Mouse (Mus musculus) left cerebral cortex, adult 11 months (tissue): ENCODE results near the gene Specc1.

ENCODE experiments used
- DNase-seq: peaks from one replicate; pipeline ENCODE4 v3.0.0; 2022; ENCODE audit warnings: low spot score

Gene Specc1

GRCm38 (mm10) chr11:61968875-61969274 lies 12.3 kb downstream of the Specc1 start:
- DNase-seq: no peak

- DNase-seq: no peak
These were observed 14.3 kb downstream of the Specc1 start for GRCm38 (mm10) chr11:61970901-61971300.

- no peak for DNase-seq
These were observed 15.1 kb downstream of the Specc1 start for GRCm38 (mm10) chr11:61971441-61972221.

- no peak for DNase-seq
These were observed 17.6 kb downstream of the Specc1 start for GRCm38 (mm10) chr11:61974106-61974707.

GRCm38 (mm10) chr11:61975783-61976182 lies 19.2 kb downstream of the Specc1 start:
- DNase-seq: no peak

GRCm38 (mm10) chr11:61981285-61981684 lies 24.7 kb downstream of the Specc1 start:
- DNase-seq: no peak

GRCm38 (mm10) chr11:61982828-61983227 lies 26.3 kb downstream of the Specc1 start:
- DNase-seq: no peak

GRCm38 (mm10) chr11:61986939-61987338 lies 30.4 kb downstream of the Specc1 start:
- no peak for DNase-seq

GRCm38 (mm10) chr11:61989647-61990046 lies 33.1 kb downstream of the Specc1 start:
- DNase-seq: no peak

GRCm38 (mm10) chr11:61991576-61991975 lies 35.0 kb downstream of the Specc1 start:
- DNase-seq: no peak

GRCm38 (mm10) chr11:61992671-61993285 lies 36.2 kb downstream of the Specc1 start:
- DNase-seq: no peak

- no peak for DNase-seq
These were observed 42.9 kb downstream of the Specc1 start for GRCm38 (mm10) chr11:61999501-61999900.

- DNase-seq: no peak
These were observed 43.5 kb downstream of the Specc1 start for GRCm38 (mm10) chr11:62000099-62000498.

GRCm38 (mm10) chr11:62001977-62002376 lies 45.4 kb downstream of the Specc1 start:
- no peak for DNase-seq

- no peak for DNase-seq
These were observed 48.3 kb downstream of the Specc1 start for GRCm38 (mm10) chr11:62004881-62005240.

GRCm38 (mm10) chr11:62005241-62005910 lies 48.8 kb downstream of the Specc1 start:
- DNase-seq: peak; percentile 34

- DNase-seq: no peak
These were observed 49.3 kb downstream of the Specc1 start for GRCm38 (mm10) chr11:62005911-62006260.

GRCm38 (mm10) chr11:62006680-62007079 lies 50.1 kb downstream of the Specc1 start:
- no peak for DNase-seq

- DNase-seq: no peak
These were observed 51.4 kb downstream of the Specc1 start for GRCm38 (mm10) chr11:62007984-62008383.

GRCm38 (mm10) chr11:62010625-62011231 lies 54.2 kb downstream of the Specc1 start:
- peak; percentile 33 for DNase-seq

- DNase-seq: no peak
These were observed 55.5 kb downstream of the Specc1 start for GRCm38 (mm10) chr11:62012039-62012438.

GRCm38 (mm10) chr11:62013449-62013848 lies 56.9 kb downstream of the Specc1 start:
- no peak for DNase-seq
